Mouse (Mus musculus) lung, adult 2 months (tissue): ENCODE measurements around the gene Hhat.

ENCODE experiments used
- CTCF ChIP-seq: fragments of 200-500 bp; IDR thresholded peaks from 2 replicates; pipeline ENCODE4 v1.5.1; 2011; ENCODE audit warnings: mild to moderate bottlenecking, low read length, control low read depth; ENCODE audit not compliant: insufficient read depth
- POLR2A ChIP-seq: fragments of 200-500 bp; IDR thresholded peaks from 2 replicates; pipeline ENCODE4 v1.6.1; 2011; ENCODE audit warnings: low read depth, mild to moderate bottlenecking, control low read depth, low read length, borderline replicate concordance; ENCODE audit errors: extremely low read depth

- TF ChIP-seq POLR2A, result no peak
- TF ChIP-seq CTCF, result no peak
Observed at GRCm38 (mm10) chr1:192798212-192799164, 27.5 kb upstream of the Hhat start.
